Mouse (Mus musculus): Measurements from ENCODE around the gene Doc2a. TPM values are rescaled to one million over a fixed set of nuclear protein-coding genes. Genes with fewer than 3 reads are reported as not detected.

The Doc2a gene
- total and polyA plus RNA-seq, 3 experiments: 2.3 TPM; not detected in 2

DNA sequence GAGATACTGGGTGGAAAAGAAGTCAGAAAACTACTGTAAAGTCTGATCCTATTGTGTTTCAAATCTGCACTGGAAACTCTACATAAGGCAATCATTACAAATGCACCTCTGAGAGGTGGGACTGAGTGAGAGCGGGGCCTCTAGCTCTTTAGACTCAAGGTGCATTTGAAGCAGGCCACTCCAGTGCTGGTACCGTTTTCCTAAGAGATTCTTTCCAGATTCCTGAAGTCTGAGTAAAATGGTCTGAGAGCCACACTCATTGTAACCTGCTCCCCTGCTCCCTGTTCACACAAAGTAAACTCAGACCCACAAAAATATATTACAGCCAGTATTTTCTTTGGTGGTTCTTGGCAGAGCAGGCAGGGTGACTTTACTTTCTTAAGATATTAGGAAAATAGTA, 20.3 kb downstream of the Doc2a start:
- no peak for DNase-seq (ENCODE audit: low read depth, low spot score)
- Histone ChIP-seq H3K4me3 (ENCODE audit: control insufficient read depth in 1 of 2, insufficient read depth in 1 of 2, low read depth in 2 of 2, low read length in 2 of 2) (no peak overlapping the region), H3K27me3 (ENCODE audit: control insufficient read depth in 1 of 2, insufficient read depth in 2 of 2, low read length in 2 of 2) (no peaks in the 10 kb centered on the region), H3K36me3 (ENCODE audit: control insufficient read depth in 1 of 2, insufficient read depth in 2 of 2, low read length in 2 of 2) (peaks cover 5 to 6% of the 10 kb centered on the region in 2 experiments), H3K9ac (ENCODE audit: control insufficient read depth, low read depth, low read length, poor library complexity, severe bottlenecking) (no peak overlapping the region), H3K79me2 (ENCODE audit: control insufficient read depth, insufficient read depth, low read length, poor library complexity) (peaks cover 1% of the 10 kb centered on the region; the same call in 1 of the 2 replicates), H3K27ac (ENCODE audit: control insufficient read depth, low read depth, low read length) (no peak overlapping the region), H3K4me1 (ENCODE audit: control insufficient read depth in 1 of 2, insufficient read depth in 2 of 2, low read length in 2 of 2) (peaks cover 2 to 11% of the 10 kb centered on the region in 2 experiments; a peak in 3 of 4 replicates), H3K9me3 (replicated peaks; ENCODE audit: insufficient read depth, low read length) (no peaks in the 10 kb centered on the region)
- TF ChIP-seq TAL1 (IDR thresholded peaks at IDR 0.05; ENCODE audit: low read length) (no peak), ETS1 (IDR thresholded peaks at IDR 0.05; ENCODE audit: low read depth, low read length) (no peak), BHLHE40 (IDR thresholded peaks at IDR 0.05; ENCODE audit: borderline replicate concordance, low read depth, low read length) (no peak), ZC3H11A (IDR thresholded peaks at IDR 0.05; ENCODE audit: low read depth, low read length) (no peak), POLR2AphosphoS5 (IDR thresholded peaks at IDR 0.05; ENCODE audit: borderline replicate concordance, low read depth, low read length) (no peak), NELFE (IDR thresholded peaks at IDR 0.05; ENCODE audit: low read depth, low read length) (no peak), SIN3A (IDR thresholded peaks at IDR 0.05; ENCODE audit: low read length) (no peak), USF1 (IDR thresholded peaks at IDR 0.05; ENCODE audit: low read depth, low read length) (no peak), MAFK (IDR thresholded peaks at IDR 0.05; ENCODE audit: borderline replicate concordance, low read depth, low read length) (no peak), TCF12 (IDR thresholded peaks at IDR 0.05; ENCODE audit: low read depth, low read length) (no peak), UBTF (IDR thresholded peaks at IDR 0.05; ENCODE audit: borderline replicate concordance, insufficient read depth, low read depth, low read length) (no peak)

DNA sequence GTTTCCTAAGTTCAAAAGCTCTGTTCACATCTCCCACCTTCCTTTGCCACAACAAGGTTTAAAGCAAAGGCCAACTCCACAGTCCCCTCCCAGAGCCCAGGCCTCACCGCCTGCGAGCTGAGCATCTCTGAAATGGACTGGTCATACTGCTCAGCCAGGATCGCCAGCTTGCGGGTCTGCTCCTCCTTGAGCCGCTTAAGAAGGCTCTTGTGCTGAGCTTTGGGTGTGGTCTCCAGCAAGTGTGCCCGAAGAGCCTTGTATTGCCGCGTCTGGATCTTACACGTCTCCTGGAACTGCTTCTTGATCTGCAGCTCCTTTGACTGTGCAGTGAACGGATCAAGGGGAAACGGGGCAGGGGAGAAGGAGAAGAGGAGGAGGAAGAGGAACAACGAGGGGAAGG, 20.8 kb downstream of the Doc2a start:
- no peak for TF ChIP-seq HCFC1 (IDR thresholded peaks at IDR 0.05; ENCODE audit: low read depth, low read length)
- no peak for TF ChIP-seq SIN3A (IDR thresholded peaks at IDR 0.05; ENCODE audit: low read length)
- no peak for TF ChIP-seq CTCF (IDR thresholded peaks at IDR 0.05 in 2 of 3, conservative IDR thresholded peaks at IDR 0.05 in 1 of 3; ENCODE audit: control insufficient read depth in 1 of 3, insufficient read depth in 1 of 3, low read depth in 2 of 3, low read length in 3 of 3, poor library complexity in 1 of 3, severe bottlenecking in 1 of 3)
- TF ChIP-seq POLR2AphosphoS2 (IDR thresholded peaks at IDR 0.05; ENCODE audit: low read length): no peak
- TF ChIP-seq CHD2 (IDR thresholded peaks at IDR 0.05; ENCODE audit: low read length): no peak
- TF ChIP-seq ETS1 (IDR thresholded peaks at IDR 0.05; ENCODE audit: low read depth, low read length): no peak
- no peak for TF ChIP-seq ZMIZ1 (IDR thresholded peaks at IDR 0.05; ENCODE audit: low read depth, low read length)
- no peak for TF ChIP-seq SMC3 (IDR thresholded peaks at IDR 0.05; ENCODE audit: low read depth, low read length)
- no peak for TF ChIP-seq GABPA (IDR thresholded peaks at IDR 0.05; ENCODE audit: low read depth, low read length)
- TF ChIP-seq CHD1 (IDR thresholded peaks at IDR 0.05; ENCODE audit: low read depth, low read length): no peak
- no peak for TF ChIP-seq NELFE (IDR thresholded peaks at IDR 0.05; ENCODE audit: low read depth, low read length)
- no peak for TF ChIP-seq POLR2A (IDR thresholded peaks at IDR 0.05; ENCODE audit: control insufficient read depth in 1 of 2, insufficient read depth in 1 of 2, low read depth in 1 of 2, low read length in 2 of 2, poor library complexity in 1 of 2)
- TF ChIP-seq NRF1 (IDR thresholded peaks at IDR 0.05; ENCODE audit: insufficient read depth, low read depth, low read length, poor library complexity, severe bottlenecking): no peak
- TF ChIP-seq UBTF (IDR thresholded peaks at IDR 0.05; ENCODE audit: borderline replicate concordance, insufficient read depth, low read depth, low read length): no peak
- TF ChIP-seq MEF2A (IDR thresholded peaks at IDR 0.05; ENCODE audit: extremely low read depth, insufficient replicate concordance, low read depth, low read length, poor library complexity, severe bottlenecking): no peak
- no peak for TF ChIP-seq MXI1 (IDR thresholded peaks at IDR 0.05; ENCODE audit: low read depth, low read length)
- TF ChIP-seq EP300 (IDR thresholded peaks at IDR 0.05; ENCODE audit: low read depth in 1 of 2, low read length in 2 of 2): no peak
- peaks cover 1 to 7% of the 10 kb centered on the region in 2 experiments; a peak in 2 of 4 replicates for H3K4me1 ChIP-seq (ENCODE audit: control insufficient read depth in 1 of 2, insufficient read depth in 2 of 2, low read length in 2 of 2)

More for the DNA sequence above, 20.8 kb downstream of the Doc2a start:
- peaks cover 1 to 7% of the 10 kb centered on the region in 2 experiments; a peak in 3 of 4 replicates for H3K36me3 ChIP-seq (ENCODE audit: control insufficient read depth in 1 of 2, insufficient read depth in 2 of 2, low read length in 2 of 2)
- H3K4me3 ChIP-seq (ENCODE audit: control insufficient read depth in 1 of 2, insufficient read depth in 1 of 2, low read depth in 2 of 2, low read length in 2 of 2): no peak overlapping the region
- no peaks in the 10 kb centered on the region for H3K9me3 ChIP-seq (replicated peaks; ENCODE audit: insufficient read depth, low read length)
- H3K79me2 ChIP-seq (ENCODE audit: control insufficient read depth, insufficient read depth, low read length, poor library complexity): no peaks in the 10 kb centered on the region
- no peak for DNase-seq (ENCODE audit: low read depth, low spot score)
- H3K9ac ChIP-seq (ENCODE audit: control insufficient read depth, low read depth, low read length, poor library complexity, severe bottlenecking): no peak overlapping the region
- no peaks in the 10 kb centered on the region for H3K27me3 ChIP-seq (ENCODE audit: control insufficient read depth in 1 of 2, insufficient read depth in 2 of 2, low read length in 2 of 2)
- no peak overlapping the region for H3K27ac ChIP-seq (ENCODE audit: control insufficient read depth, low read depth, low read length)

Data from MEL (cell line).